ENCODE assay signal across 8 mouse cellular contexts in genomic region chrX:48285006-48285650, GRCm38 (mm10). TPM values are rescaled to one million over a fixed set of nuclear protein-coding genes. Genes with fewer than 3 reads are reported as not detected.
DNase-seq lines count a peak whose midpoint lies in the region; ATAC-seq lines count a peak whose summit lies in the region.

No protein-coding gene starts in this region.

- WGBS in intestine, embryonic 16.5 days: 15% methylated on average over 31 of the region's 42 CpGs
- WGBS in limb, embryonic 15.5 days: 11% methylated on average over 28 of the region's 42 CpGs
- 11% methylated on average over 23 of the region's 42 CpGs for WGBS in midbrain, embryonic 16.5 days

- ATAC-seq in intestine, embryonic 16.5 days: peak; percentile 88
- ATAC-seq in limb, embryonic 15.5 days (ENCODE audit: insufficient number of reproducible peaks, low FRiP score, low TSS enrichment, low read depth): peak; percentile 88
- ATAC-seq in midbrain, embryonic 16.5 days: peak; percentile 89

- H3K9ac ChIP-seq in intestine, embryonic 16.5 days (ENCODE audit: low read depth, low read length): peak overlapping the region; percentile 68
- 0 out of 2 replicates have a peak overlapping the region, but pooled peaks have one; percentile 14 for H3K9ac ChIP-seq in limb, embryonic 15.5 days
- H3K9ac ChIP-seq in midbrain, embryonic 16.5 days (ENCODE audit: low read depth, low read length): peak overlapping the region; percentile 68

- DNase-seq in 3T3-L1 (ENCODE audit: low read depth, low spot score): peak; percentile 78
- DNase-seq in adrenal gland, postnatal 10 days: peak; percentile 80
- DNase-seq in embryo, embryonic 11.5 days (ENCODE audit: low read depth, low spot score): peak; percentile 76
- peak; percentile 62 to 68 for DNase-seq in gastrocnemius, postnatal 36 days
- DNase-seq in splenic B cell, adult 2 months (ENCODE audit: low read depth, low spot score): peak; percentile 88

- H3K4me2 ChIP-seq in intestine, embryonic 16.5 days (ENCODE audit: low read depth, low read length): peak overlapping the region; percentile 49
- H3K4me2 ChIP-seq in limb, embryonic 15.5 days: peak overlapping the region; percentile 51
- H3K4me2 ChIP-seq in midbrain, embryonic 16.5 days (ENCODE audit: low read length): peak overlapping the region; percentile 53

- peak overlapping the region; percentile 94 for H3K27ac ChIP-seq in intestine, embryonic 16.5 days (ENCODE audit: low read length)
- peak overlapping the region; percentile 92 for H3K27ac ChIP-seq in limb, embryonic 15.5 days
- peak overlapping the region; percentile 75 for H3K27ac ChIP-seq in midbrain, embryonic 16.5 days (ENCODE audit: low read length)

- intact Hi-C loops in gastrocnemius, postnatal 36 days (cut with DNase I): loop anchor here (2.0 kb wide), 1 partner anchor 58 kb away; no protein-coding TSS in a partner anchor

- H3K4me1 ChIP-seq in intestine, embryonic 16.5 days (ENCODE audit: control insufficient read depth, insufficient read depth, low read length): no peaks in the 10 kb centered on the region
- H3K4me1 ChIP-seq in limb, embryonic 15.5 days: no peaks in the 10 kb centered on the region
- no peaks in the 10 kb centered on the region for H3K4me1 ChIP-seq in midbrain, embryonic 16.5 days (ENCODE audit: control insufficient read depth, insufficient read depth, low read length)

- peak overlapping the region; percentile 54 for H3K4me3 ChIP-seq in intestine, embryonic 16.5 days (ENCODE audit: low read length)
- peak overlapping the region; percentile 50 for H3K4me3 ChIP-seq in limb, embryonic 15.5 days
- peak overlapping the region; percentile 45 for H3K4me3 ChIP-seq in midbrain, embryonic 16.5 days (ENCODE audit: low read depth, low read length)

- H3K9me3 ChIP-seq in intestine, embryonic 16.5 days (ENCODE audit: control insufficient read depth, low read length): no peaks in the 10 kb centered on the region
- H3K9me3 ChIP-seq in limb, embryonic 15.5 days: no peaks in the 10 kb centered on the region
- no peaks in the 10 kb centered on the region for H3K9me3 ChIP-seq in midbrain, embryonic 16.5 days (replicated peaks; ENCODE audit: control insufficient read depth, low read length, poor library complexity, severe bottlenecking)

- no peaks in the 10 kb centered on the region; the same call in 1 of the 2 replicates for H3K27me3 ChIP-seq in intestine, embryonic 16.5 days (replicated peaks; ENCODE audit: control insufficient read depth, insufficient read depth, low read length)
- peaks cover 10% of the 10 kb centered on the region; the same call in 1 of the 2 replicates for H3K27me3 ChIP-seq in limb, embryonic 15.5 days
- H3K27me3 ChIP-seq in midbrain, embryonic 16.5 days (ENCODE audit: control insufficient read depth, insufficient read depth, low read depth, low read length): no peaks in the 10 kb centered on the region
- no peaks in the 10 kb centered on the region for H3K27me3 ChIP-seq in splenic B cell, adult 2 months (ENCODE audit: control insufficient read depth, insufficient read depth, low read length, poor library complexity, severe bottlenecking)

- H3K36me3 ChIP-seq in intestine, embryonic 16.5 days (ENCODE audit: control insufficient read depth, insufficient read depth, low read length): no peaks in the 10 kb centered on the region
- 0 out of 2 replicates have a peak, but pooled peaks cover 10% of the 10 kb centered on the region for H3K36me3 ChIP-seq in limb, embryonic 15.5 days
- no peaks in the 10 kb centered on the region for H3K36me3 ChIP-seq in midbrain, embryonic 16.5 days (ENCODE audit: control insufficient read depth, insufficient read depth, low read length)
- no peaks in the 10 kb centered on the region for H3K36me3 ChIP-seq in splenic B cell, adult 2 months (ENCODE audit: control insufficient read depth, insufficient read depth, low read length, poor library complexity, severe bottlenecking)

RNA-seq across cellular contexts. Expression of gene Utp14a, which starts 28.5 kb away (rescaled TPM):
- total RNA-seq in adrenal gland, postnatal 10 days (2021): 10 to 100 TPM; 14.9 to 18.5 TPM
- total RNA-seq in gastrocnemius, postnatal 36 days (2021): 10 to 100 TPM in 1 of 2 experiments, 1 to 10 TPM in 1; 9.3 to 15.3 TPM
- polyA plus RNA-seq in intestine, embryonic 16.5 days (2015; fragmentation: Nextera tagmentation; extraction: Ambion mirVana): 10.9 and 11.8 TPM in 2 replicates
- polyA plus RNA-seq in limb, embryonic 15.5 days (2015; fragmentation: Nextera tagmentation; extraction: Ambion mirVana): 17.0 and 18.5 TPM in 2 replicates
- 13.8 and 14.2 TPM in 2 replicates for polyA plus RNA-seq in midbrain, embryonic 16.5 days (2015; fragmentation: Nextera tagmentation; extraction: Ambion mirVana)

RNA-seq across cellular contexts. Expression of gene Bcorl1, which starts 56.0 kb away (rescaled TPM):
- 10 to 100 TPM in 1 of 2 experiments, 1 to 10 TPM in 1; 9.9 to 12.6 TPM for total RNA-seq in adrenal gland, postnatal 10 days (2021)
- 1 to 10 TPM; 6.8 to 7.2 TPM for total RNA-seq in gastrocnemius, postnatal 36 days (2021)
- 3.2 and 3.5 TPM in 2 replicates for polyA plus RNA-seq in intestine, embryonic 16.5 days (2015; fragmentation: Nextera tagmentation; extraction: Ambion mirVana)
- polyA plus RNA-seq in limb, embryonic 15.5 days (2015; fragmentation: Nextera tagmentation; extraction: Ambion mirVana): 5.3 and 5.9 TPM in 2 replicates
- polyA plus RNA-seq in midbrain, embryonic 16.5 days (2015; fragmentation: Nextera tagmentation; extraction: Ambion mirVana): 6.7 and 8.6 TPM in 2 replicates

Comparison
In these comparisons a context has a peak if more than half of its experiments do, and no peak if none do; other contexts are left out.
1. Peak in every context shown above with its lines: DNase-seq, ATAC-seq, H3K4me3 ChIP-seq and H3K27ac ChIP-seq.
2. H3K9ac ChIP-seq: peak in every context shown above with its lines; median percentile 68 in intestine, embryonic 16.5 days; 68 in midbrain, embryonic 16.5 days; 14 in limb, embryonic 15.5 days.